Mouse (Mus musculus) C2C12 (cell line): Measurements from ENCODE around the gene Sh3kbp1. TPM values are rescaled to one million over a fixed set of nuclear protein-coding genes. Genes with fewer than 3 reads are reported as not detected.

Experiments
- H3K27me3 ChIP-seq: one replicate; pipeline ENCODE4 v1.6.1; 2011; ENCODE audit not compliant: control insufficient read depth, insufficient read depth, insufficient read length
- H3K36me3 ChIP-seq: one replicate; pipeline ENCODE4 v1.6.1; 2011; ENCODE audit not compliant: control insufficient read depth, insufficient read depth
- H3K4me3 ChIP-seq: one replicate; pipeline ENCODE4 v1.5.1; 2011; ENCODE audit warnings: mild to moderate bottlenecking, control low read depth; ENCODE audit not compliant: poor library complexity, insufficient read depth, severe bottlenecking
- H3K79me2 ChIP-seq: one replicate; pipeline ENCODE4 v1.6.1; 2011; ENCODE audit not compliant: control insufficient read depth, insufficient read depth
- H3K79me3 ChIP-seq: one replicate; pipeline ENCODE4 v1.6.1; 2011; ENCODE audit warnings: low read depth, control low read depth
- H3ac ChIP-seq: one replicate; pipeline ENCODE3; 2011; ENCODE audit warnings: low read depth; ENCODE audit not compliant: control insufficient read depth, insufficient read length
- CEBPB ChIP-seq: IDR thresholded peaks from one replicate; pipeline ENCODE4 v1.6.1; 2011; ENCODE audit warnings: low read depth, mild to moderate bottlenecking, control low read depth, moderate library complexity
- CTCF ChIP-seq: IDR thresholded peaks from one replicate; pipeline ENCODE4 v1.5.1; 2011; ENCODE audit not compliant: control insufficient read depth, insufficient read depth, insufficient read length
- FOSL1 ChIP-seq: IDR thresholded peaks from one replicate; pipeline ENCODE4 v1.8.0; 2011; ENCODE audit warnings: mild to moderate bottlenecking, low read length; ENCODE audit not compliant: poor library complexity, insufficient read depth, severe bottlenecking
- MAX ChIP-seq: IDR thresholded peaks from one replicate; pipeline ENCODE4 v1.6.1; 2011; ENCODE audit warnings: mild to moderate bottlenecking, control low read depth
- MYOD1 ChIP-seq: IDR thresholded peaks from one replicate; pipeline ENCODE4 v1.6.1; 2011; ENCODE audit warnings: low read depth; ENCODE audit not compliant: control insufficient read depth, insufficient read length
- MYOG ChIP-seq: IDR thresholded peaks from one replicate; pipeline ENCODE4 v1.6.1; 2011; ENCODE audit not compliant: control insufficient read depth, insufficient read length; ENCODE audit errors: extremely low read depth
- USF1 ChIP-seq: IDR thresholded peaks from one replicate; pipeline ENCODE4 v1.6.1; 2011; ENCODE audit warnings: low read depth, mild to moderate bottlenecking, control low read depth, moderate library complexity
- polyA plus RNA-seq: library from polyadenylated mRNA; unstranded; fragments of >200 nt; fragmentation: generic; extraction: Trizol; gene quantifications from one replicate; pipeline ENCODE4 v1.2.1, GENCODE M21; 2012; ENCODE audit warnings: missing spikeins

Gene Sh3kbp1
- polyA plus RNA-seq, 1 experiment: 46.2 TPM

- no peaks in the 10 kb centered on the region for H3K27me3 ChIP-seq
- no peak for TF ChIP-seq MYOD1
- no peak for TF ChIP-seq CEBPB
- no peak overlapping the region for H3K4me3 ChIP-seq
- H3K79me2 ChIP-seq: peaks cover 18% of the 10 kb centered on the region
- H3K79me3 ChIP-seq: peaks cover 3% of the 10 kb centered on the region
- no peaks in the 10 kb centered on the region for H3K36me3 ChIP-seq
- no peak overlapping the region for H3ac ChIP-seq
Measured at GRCm38 (mm10) chrX:159756901-159757821, 130.1 kb downstream of the Sh3kbp1 start.

- no peak overlapping the region for H3ac ChIP-seq
- H3K79me3 ChIP-seq: peaks cover 3% of the 10 kb centered on the region
- H3K27me3 ChIP-seq: no peaks in the 10 kb centered on the region
- peaks cover 19% of the 10 kb centered on the region for H3K79me2 ChIP-seq
- H3K36me3 ChIP-seq: no peaks in the 10 kb centered on the region
- no peak overlapping the region for H3K4me3 ChIP-seq
- TF ChIP-seq MAX (no peak), MYOG (no peak), CEBPB (no peak)
Measured at GRCm38 (mm10) chrX:159757854-159758540, 130.9 kb downstream of the Sh3kbp1 start.

GRCm38 (mm10) chrX:159763801-159764200, 136.7 kb downstream of the Sh3kbp1 start:
- TF ChIP-seq MYOD1 (no peak), MAX (no peak), FOSL1 (no peak), CEBPB (no peak), MYOG (no peak), USF1 (no peak), CTCF (no peak)
- Histone ChIP-seq H3K79me2 (peaks cover 10% of the 10 kb centered on the region), H3K4me3 (no peak overlapping the region), H3K27me3 (no peaks in the 10 kb centered on the region), H3ac (no peak overlapping the region), H3K36me3 (peaks cover 7% of the 10 kb centered on the region), H3K79me3 (peaks cover 3% of the 10 kb centered on the region)

- peaks cover 10% of the 10 kb centered on the region for H3K79me2 ChIP-seq
Measured at GRCm38 (mm10) chrX:159765850-159766249, 138.8 kb downstream of the Sh3kbp1 start.

GRCm38 (mm10) chrX:159769005-159769404, 141.9 kb downstream of the Sh3kbp1 start:
- H3K36me3 ChIP-seq: peaks cover 7% of the 10 kb centered on the region
- no peaks in the 10 kb centered on the region for H3K27me3 ChIP-seq
- TF ChIP-seq MYOG (no peak), CEBPB (no peak), FOSL1 (no peak), CTCF (no peak), MYOD1 (no peak), MAX (no peak), USF1 (no peak)
- H3K79me3 ChIP-seq: peaks cover 2% of the 10 kb centered on the region
- H3K79me2 ChIP-seq: no peaks in the 10 kb centered on the region
- H3K4me3 ChIP-seq: no peak overlapping the region
- no peak overlapping the region for H3ac ChIP-seq

More at GRCm38 (mm10) chrX:159765850-159766249, 138.8 kb downstream of the Sh3kbp1 start:
- Histone ChIP-seq H3K79me3 (peaks cover 3% of the 10 kb centered on the region), H3K27me3 (no peaks in the 10 kb centered on the region), H3ac (no peak overlapping the region), H3K4me3 (no peak overlapping the region), H3K36me3 (peaks cover 7% of the 10 kb centered on the region)
- TF ChIP-seq USF1: no peak
- no peak for TF ChIP-seq CTCF
- TF ChIP-seq CEBPB: no peak
- TF ChIP-seq FOSL1: no peak
- no peak for TF ChIP-seq MYOD1
- no peak for TF ChIP-seq MAX
- TF ChIP-seq MYOG: no peak
